Mouse (Mus musculus) limb, embryonic 12.5 days (tissue): ENCODE measurements around the gene Olfr353. TPM values are rescaled to one million over a fixed set of nuclear protein-coding genes. Genes with fewer than 3 reads are reported as not detected.

Experiments
- ATAC-seq: fragments of 200-750 bp; cut with Nextera tagmentation; 2 replicates; pipeline ENCODE4 v1.8.0; 2017; ENCODE audit warnings: low read depth, moderate TSS enrichment; ENCODE audit not compliant: insufficient number of reproducible peaks, insufficient read depth, low FRiP score, low TSS enrichment
- H3K27ac ChIP-seq: fragments of 300-500 bp; sonication (generic); 2 replicates; pipeline ENCODE4 v1.5.1; 2016; ENCODE audit warnings: mild to moderate bottlenecking, moderate library complexity
- H3K27me3 ChIP-seq: fragments of 300-500 bp; sonication (generic); 2 replicates; pipeline ENCODE4 v1.6.1; 2016; ENCODE audit warnings: mild to moderate bottlenecking, moderate library complexity
- H3K36me3 ChIP-seq: fragments of 300-500 bp; sonication (generic); 2 replicates; pipeline ENCODE4 v1.6.1; 2016; ENCODE audit warnings: mild to moderate bottlenecking, moderate library complexity
- H3K4me1 ChIP-seq: fragments of 300-500 bp; sonication (generic); replicated peaks from 2 replicates; pipeline ENCODE4 v1.6.1; 2016
- H3K4me2 ChIP-seq: fragments of 300-500 bp; sonication (generic); 2 replicates; pipeline ENCODE4 v1.6.1; 2016; ENCODE audit warnings: mild to moderate bottlenecking, moderate library complexity
- H3K4me3 ChIP-seq: fragments of 300-500 bp; sonication (generic); replicated peaks from 2 replicates; pipeline ENCODE4 v1.5.1; 2016; ENCODE audit warnings: mild to moderate bottlenecking
- H3K9ac ChIP-seq: fragments of 300-500 bp; sonication (generic); replicated peaks from 2 replicates; pipeline ENCODE4 v1.6.1; 2016; ENCODE audit warnings: mild to moderate bottlenecking, moderate library complexity
- H3K9me3 ChIP-seq: fragments of 300-500 bp; sonication (generic); 2 replicates; pipeline ENCODE4 v1.6.1; 2016; ENCODE audit warnings: mild to moderate bottlenecking, moderate library complexity
- WGBS: fragments of 180-500 bp; shearing (Covaris S2); methylation state at CpG from one replicate; pipeline ENCODE4 v1.1.7; 2016; 5-methylcytosine and 5-hydroxymethylcytosine counted together
- polyA plus RNA-seq: library from polyadenylated mRNA; unstranded; fragments of >200 nt; fragmentation: Nextera tagmentation; extraction: Ambion mirVana; gene quantifications from 2 replicates; pipeline ENCODE4 v1.2.1, GENCODE M21; 2016

Gene Olfr353
- polyA plus RNA-seq = not detected in 2 replicates

GRCm38 (mm10) chr2:36892836-36893235 is at the start of gene Olfr353:
Olfr353 (minus strand) TSS chr2:36892936.
- H3K4me1 ChIP-seq = no peaks in the 10 kb centered on the region
- no peak within 1 kb of the TSS for H3K27ac ChIP-seq
- no peaks in the 10 kb centered on the region for H3K36me3 ChIP-seq
- no peak within 1 kb of the TSS for H3K4me3 ChIP-seq
- no peak within 1 kb of the TSS for H3K9ac ChIP-seq
- H3K4me2 ChIP-seq = no peak within 1 kb of the TSS
- peaks cover 28% of the 10 kb centered on the region; the same call in 1 of the 2 replicates for H3K9me3 ChIP-seq
- ATAC-seq = no peak
- no peaks in the 10 kb centered on the region for H3K27me3 ChIP-seq

GRCm38 (mm10) chr2:36936821-36937220 is 44.1 kb upstream of the Olfr353 start, which contains the start of gene Olfr356:
Olfr356 (plus strand) TSS chr2:36937121.
- H3K4me3 ChIP-seq = no peak within 1 kb of the TSS
- H3K36me3 ChIP-seq = no peaks in the 10 kb centered on the region
- no peaks in the 10 kb centered on the region for H3K4me1 ChIP-seq
- H3K27ac ChIP-seq = no peak within 1 kb of the TSS
- H3K4me2 ChIP-seq = no peak within 1 kb of the TSS
- no peak within 1 kb of the TSS for H3K9ac ChIP-seq
- ATAC-seq = no peak
- 83% methylated on average over 2 of the region's 2 CpGs for WGBS
- no peaks in the 10 kb centered on the region for H3K27me3 ChIP-seq
- peaks cover 11% of the 10 kb centered on the region for H3K9me3 ChIP-seq

- Histone ChIP-seq H3K4me3 (no peak within 1 kb of the TSS), H3K4me2 (no peak within 1 kb of the TSS), H3K36me3 (no peaks in the 10 kb centered on the region), H3K4me1 (no peaks in the 10 kb centered on the region), H3K27me3 (no peaks in the 10 kb centered on the region), H3K27ac (no peak within 1 kb of the TSS), H3K9ac (no peak within 1 kb of the TSS), H3K9me3 (peaks cover 12% of the 10 kb centered on the region)
- ATAC-seq = no peak
Measured at GRCm38 (mm10) chr2:36928797-36929196, 36.1 kb upstream of the Olfr353 start, which contains the start of gene Olfr355. Olfr355 (minus strand) TSS chr2:36928897.

GRCm38 (mm10) chr2:36905380-36905779 is 12.6 kb upstream of the Olfr353 start, which contains the start of gene Olfr354:
Olfr354 (plus strand) TSS chr2:36905680.
- no peaks in the 10 kb centered on the region for H3K4me1 ChIP-seq
- H3K27ac ChIP-seq = no peak within 1 kb of the TSS
- H3K9ac ChIP-seq = no peak within 1 kb of the TSS
- H3K4me3 ChIP-seq = no peak within 1 kb of the TSS
- H3K9me3 ChIP-seq = peaks cover 7% of the 10 kb centered on the region; the same call in 1 of the 2 replicates
- no peaks in the 10 kb centered on the region for H3K36me3 ChIP-seq
- ATAC-seq = no peak
- H3K27me3 ChIP-seq = no peaks in the 10 kb centered on the region
- no peak within 1 kb of the TSS for H3K4me2 ChIP-seq

- no peak overlapping the region for H3K4me2 ChIP-seq
- ATAC-seq = no peak
- H3K4me3 ChIP-seq = no peak overlapping the region
- H3K4me1 ChIP-seq = no peaks in the 10 kb centered on the region
- H3K9me3 ChIP-seq = peaks cover 31% of the 10 kb centered on the region
- no peaks in the 10 kb centered on the region for H3K36me3 ChIP-seq
- H3K27ac ChIP-seq = no peak overlapping the region
- H3K27me3 ChIP-seq = no peaks in the 10 kb centered on the region
- H3K9ac ChIP-seq = no peak overlapping the region
Measured at GRCm38 (mm10) chr2:36897114-36897513, 4.4 kb upstream of the Olfr353 start.

GRCm38 (mm10) chr2:36868160-36868559 is 24.6 kb downstream of the Olfr353 start, which contains the start of gene Olfr352:
Olfr352 (plus strand) TSS chr2:36868460.
- 76% methylated on average over 1 of the region's 1 CpGs for WGBS
- H3K9me3 ChIP-seq = peaks cover 14% of the 10 kb centered on the region; the same call in 1 of the 2 replicates
- no peaks in the 10 kb centered on the region for H3K36me3 ChIP-seq
- no peaks in the 10 kb centered on the region for H3K4me1 ChIP-seq
- no peaks in the 10 kb centered on the region for H3K27me3 ChIP-seq
- no peak within 1 kb of the TSS for H3K27ac ChIP-seq
- no peak within 1 kb of the TSS for H3K4me2 ChIP-seq
- no peak within 1 kb of the TSS for H3K9ac ChIP-seq
- no peak within 1 kb of the TSS for H3K4me3 ChIP-seq
- no peak for ATAC-seq

- 86% methylated on average over 1 of the region's 1 CpGs for WGBS
- no peak within 1 kb of the TSS for H3K4me2 ChIP-seq
- H3K9ac ChIP-seq = no peak within 1 kb of the TSS
- H3K4me1 ChIP-seq = no peaks in the 10 kb centered on the region
- ATAC-seq = no peak
- no peaks in the 10 kb centered on the region for H3K36me3 ChIP-seq
- H3K27me3 ChIP-seq = no peaks in the 10 kb centered on the region
- H3K4me3 ChIP-seq = no peak within 1 kb of the TSS
- peaks cover 20% of the 10 kb centered on the region; the same call in 1 of the 2 replicates for H3K9me3 ChIP-seq
- H3K27ac ChIP-seq = no peak within 1 kb of the TSS
Measured at GRCm38 (mm10) chr2:36862560-36862959, 30.2 kb downstream of the Olfr353 start, which contains the start of gene Olfr351. Olfr351 (minus strand) TSS chr2:36862660.

GRCm38 (mm10) chr2:36846010-36846409 is 46.7 kb downstream of the Olfr353 start, which contains the start of gene Olfr350:
Olfr350 (plus strand) TSS chr2:36846310.
- Histone ChIP-seq H3K4me3 (no peak within 1 kb of the TSS), H3K36me3 (no peaks in the 10 kb centered on the region), H3K4me2 (no peak within 1 kb of the TSS), H3K9ac (no peak within 1 kb of the TSS), H3K27ac (no peak within 1 kb of the TSS), H3K27me3 (no peaks in the 10 kb centered on the region), H3K9me3 (peaks cover 25% of the 10 kb centered on the region), H3K4me1 (no peaks in the 10 kb centered on the region)
- ATAC-seq = no peak
- WGBS = 91% methylated on average over 1 of the region's 1 CpGs

Other genes starting within 250 kb of the Olfr353 start
- not detected in 2 replicates for gene Olfr346, start 207.1 kb downstream of the Olfr353 start, polyA plus RNA-seq
- not detected in 2 replicates for gene Olfr347, start 161.0 kb downstream of the Olfr353 start, polyA plus RNA-seq
- gene Olfr348, start 108.7 kb downstream of the Olfr353 start, polyA plus RNA-seq = not detected in 2 replicates
- not detected in 2 replicates for gene Olfr50, start 102.4 kb downstream of the Olfr353 start, polyA plus RNA-seq
- not detected in 2 replicates for gene Olfr3, start 75.9 kb downstream of the Olfr353 start, polyA plus RNA-seq
- not detected in 2 replicates for gene Olfr350, start 46.6 kb downstream of the Olfr353 start, polyA plus RNA-seq
- not detected in 2 replicates for gene Olfr351, start 30.3 kb downstream of the Olfr353 start, polyA plus RNA-seq
- not detected in 2 replicates for gene Olfr352, start 24.5 kb downstream of the Olfr353 start, polyA plus RNA-seq
- gene Olfr354, start 12.7 kb upstream of the Olfr353 start, polyA plus RNA-seq = not detected in 2 replicates
- not detected in 2 replicates for gene Olfr355, start 36.0 kb upstream of the Olfr353 start, polyA plus RNA-seq
- gene Olfr356, start 44.2 kb upstream of the Olfr353 start, polyA plus RNA-seq = not detected in 2 replicates
- not detected in 2 replicates for gene Olfr357, start 100.9 kb upstream of the Olfr353 start, polyA plus RNA-seq
- gene Olfr358, start 116.4 kb upstream of the Olfr353 start, polyA plus RNA-seq = not detected in 2 replicates
- gene Olfr360, start 172.8 kb upstream of the Olfr353 start, polyA plus RNA-seq = not detected in 2 replicates
- not detected in 2 replicates for gene Olfr361, start 196.4 kb upstream of the Olfr353 start, polyA plus RNA-seq
- gene Olfr362, start 225.0 kb upstream of the Olfr353 start, polyA plus RNA-seq = not detected in 2 replicates
- gene Olfr364-ps1, start 246.4 kb upstream of the Olfr353 start, polyA plus RNA-seq = not detected in 2 replicates